Mouse (Mus musculus) MEL (cell line): Measurements from ENCODE around the gene Asb2. TPM values are rescaled to one million over a fixed set of nuclear protein-coding genes. Genes with fewer than 3 reads are reported as not detected.

ENCODE experiments used
- DNase-seq: peaks from one replicate; pipeline ENCODE4 v3.0.0; 2011; ENCODE audit warnings: low read depth, low spot score
- H3K27ac ChIP-seq: 2 replicates; pipeline ENCODE4 v1.5.1; 2012; ENCODE audit warnings: low read depth, mild to moderate bottlenecking, control low read depth, low read length, moderate library complexity; ENCODE audit not compliant: control insufficient read depth
- H3K27me3 ChIP-seq, 2 experiments: fragments of 150-350 bp in 1 of 2; sonication (generic) in 1 of 2; 2 replicates each; pipeline ENCODE4 v1.6.1; 2012; ENCODE audit warnings: low read length in 2 of 2, mild to moderate bottlenecking in 2 of 2, improper control_type of control experiment in 1 of 2, moderate library complexity in 1 of 2; ENCODE audit not compliant: insufficient read depth in 2 of 2, control insufficient read depth in 1 of 2
- H3K36me3 ChIP-seq, 2 experiments: 2 replicates each; pipeline ENCODE4 v1.6.1; 2012 to 2014; ENCODE audit warnings: low read length in 2 of 2, improper control_type of control experiment in 1 of 2, inconsistent platforms in 1 of 2, mild to moderate bottlenecking in 1 of 2; ENCODE audit not compliant: insufficient read depth in 2 of 2, control insufficient read depth in 1 of 2
- H3K4me1 ChIP-seq, 2 experiments: fragments of 150-350 bp in 1 of 2; sonication (generic) in 1 of 2; 2 replicates each; pipeline ENCODE4 v1.6.1; 2012; ENCODE audit warnings: low read length in 2 of 2, improper control_type of control experiment in 1 of 2, mild to moderate bottlenecking in 1 of 2; ENCODE audit not compliant: insufficient read depth in 2 of 2, control insufficient read depth in 1 of 2
- H3K4me3 ChIP-seq, 2 experiments: fragments of 150-350 bp in 1 of 2; sonication (generic) in 1 of 2; 2 replicates each; pipeline ENCODE4 v1.5.1; 2012; ENCODE audit warnings: low read depth in 2 of 2, low read length in 2 of 2, mild to moderate bottlenecking in 2 of 2, moderate library complexity in 2 of 2, control low read depth in 1 of 2, improper control_type of control experiment in 1 of 2; ENCODE audit not compliant: control insufficient read depth in 1 of 2, insufficient read depth in 1 of 2
- H3K79me2 ChIP-seq: 2 replicates; pipeline ENCODE4 v1.6.1; 2012; ENCODE audit warnings: mild to moderate bottlenecking, low read length, moderate library complexity; ENCODE audit not compliant: control insufficient read depth, poor library complexity, insufficient read depth
- H3K9ac ChIP-seq: 2 replicates; pipeline ENCODE4 v1.6.1; 2012; ENCODE audit warnings: low read depth, mild to moderate bottlenecking, control low read depth, low read length, moderate library complexity; ENCODE audit not compliant: control insufficient read depth, poor library complexity, severe bottlenecking
- H3K9me3 ChIP-seq: fragments of 150-350 bp; sonication (generic); replicated peaks from 2 replicates; pipeline ENCODE4 v1.6.1; 2012; ENCODE audit warnings: mild to moderate bottlenecking, low read length, improper control_type of control experiment, moderate library complexity; ENCODE audit not compliant: insufficient read depth
- CHD1 ChIP-seq: IDR thresholded peaks from 2 replicates; pipeline ENCODE4 v1.6.1; 2012; ENCODE audit warnings: low read depth, mild to moderate bottlenecking, inconsistent platforms, low read length, improper control_type of control experiment
- ELF1 ChIP-seq: IDR thresholded peaks from 2 replicates; pipeline ENCODE4 v1.6.1; 2014; ENCODE audit warnings: low read depth, mild to moderate bottlenecking, inconsistent platforms, low read length, improper control_type of control experiment, moderate library complexity
- EP300 ChIP-seq, 2 experiments: IDR thresholded peaks; 2 replicates each; pipeline ENCODE4 v1.6.1; 2011; ENCODE audit warnings: improper control_type of control experiment in 2 of 2, low read length in 2 of 2, low read depth in 1 of 2, mild to moderate bottlenecking in 1 of 2
- GABPA ChIP-seq: IDR thresholded peaks from 2 replicates; pipeline ENCODE4 v1.6.1; 2012; ENCODE audit warnings: low read depth, mild to moderate bottlenecking, inconsistent platforms, low read length, improper control_type of control experiment, moderate library complexity
- GATA1 ChIP-seq: IDR thresholded peaks from 2 replicates; pipeline ENCODE4 v1.6.1; 2011; ENCODE audit warnings: low read depth, low read length, improper control_type of control experiment
- JUND ChIP-seq: IDR thresholded peaks from 2 replicates; pipeline ENCODE4 v1.6.1; 2011; ENCODE audit warnings: low read depth, mild to moderate bottlenecking, improper control_type of control experiment, low read length
- KAT2A ChIP-seq: conservative IDR thresholded peaks from 2 replicates; pipeline ENCODE4 v1.6.1; 2012; ENCODE audit warnings: low read depth, low read length, improper control_type of control experiment, inconsistent platforms
- MAX ChIP-seq: IDR thresholded peaks from 2 replicates; pipeline ENCODE4 v1.6.1; 2011; ENCODE audit warnings: low read length, improper control_type of control experiment
- MXI1 ChIP-seq: IDR thresholded peaks from 2 replicates; pipeline ENCODE4 v1.6.1; 2011; ENCODE audit warnings: mild to moderate bottlenecking, low read depth, low read length, improper control_type of control experiment
- MYC ChIP-seq: IDR thresholded peaks from 2 replicates; pipeline ENCODE4 v1.6.1; 2011; ENCODE audit warnings: low read depth, mild to moderate bottlenecking, low read length, improper control_type of control experiment, moderate library complexity
- NELFE ChIP-seq: IDR thresholded peaks from 2 replicates; pipeline ENCODE4 v1.6.1; 2011; ENCODE audit warnings: low read depth, low read length, improper control_type of control experiment
- POLR2AphosphoS5 ChIP-seq: IDR thresholded peaks from 2 replicates; pipeline ENCODE4 v1.6.1; 2012; ENCODE audit warnings: low read depth, borderline replicate concordance, mild to moderate bottlenecking, inconsistent platforms, low read length, moderate library complexity, mixed read lengths
- RAD21 ChIP-seq: IDR thresholded peaks from 2 replicates; pipeline ENCODE4 v1.6.1; 2011; ENCODE audit warnings: mild to moderate bottlenecking, low read depth, low read length, improper control_type of control experiment
- RCOR1 ChIP-seq: IDR thresholded peaks from 2 replicates; pipeline ENCODE4 v1.6.1; 2012; ENCODE audit warnings: low read depth, mild to moderate bottlenecking, inconsistent platforms, low read length, improper control_type of control experiment
- SMC3 ChIP-seq: IDR thresholded peaks from 2 replicates; pipeline ENCODE4 v1.6.1; 2011; ENCODE audit warnings: low read depth, low read length, improper control_type of control experiment
- USF1 ChIP-seq: IDR thresholded peaks from 2 replicates; pipeline ENCODE4 v1.6.1; 2014; ENCODE audit warnings: low read depth, mild to moderate bottlenecking, inconsistent platforms, low read length, improper control_type of control experiment, moderate library complexity
- ZC3H11A ChIP-seq: IDR thresholded peaks from 2 replicates; pipeline ENCODE4 v1.6.1; 2012; ENCODE audit warnings: low read depth, mild to moderate bottlenecking, inconsistent platforms, low read length, improper control_type of control experiment
- polyA plus RNA-seq, 2 experiments: library from polyadenylated mRNA; stranded (reverse) in 1 of 2; unstranded in 1 of 2; fragments of >175 nt in 1 of 2; fragments of >200 nt in 1 of 2; gene quantifications; 2 replicates each; pipeline versions ENCODE4 v1.2.1 to v1.2.4; 2012; ENCODE audit warnings: low replicate concordance in 2 of 2, low read depth in 1 of 2; ENCODE audit not compliant: insufficient read length in 2 of 2, insufficient read depth in 1 of 2, missing spikeins in 1 of 2
- total RNA-seq: library from RNA; depleted of rRNA; stranded (reverse); fragments of 300-350 nt; gene quantifications from 2 replicates; pipeline ENCODE4 v1.2.3, GENCODE M21; 2012

The Asb2 gene
- total and polyA plus RNA-seq, 3 experiments = 0.18 TPM; not detected in 2

DNA sequence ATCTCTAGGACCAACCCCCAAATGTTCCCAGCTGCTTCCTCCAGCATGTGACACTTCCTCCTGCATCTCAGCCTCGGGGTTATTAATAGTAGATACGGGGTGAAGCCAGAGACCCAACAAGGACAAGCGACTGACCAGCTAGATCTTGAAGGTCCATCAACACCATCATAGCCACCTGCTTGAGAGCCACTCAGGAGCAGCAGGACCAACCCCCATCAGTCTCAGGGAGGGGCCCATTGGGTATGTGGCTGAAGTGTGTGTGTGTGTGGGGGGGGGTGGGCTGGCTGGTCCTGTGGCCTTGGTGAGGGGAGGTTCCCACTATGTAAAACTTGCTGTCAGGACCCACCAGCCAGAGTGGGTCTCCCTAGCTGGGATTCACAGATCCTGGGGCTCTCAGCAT is 19.0 kb downstream of the Asb2 start (continued):
- TF ChIP-seq ZC3H11A = no peak

GRCm38 (mm10) chr12:103333426-103333825 is 22.4 kb downstream of the Asb2 start:
- Histone ChIP-seq H3K9ac (no peak overlapping the region), H3K9me3 (no peaks in the 10 kb centered on the region), H3K79me2 (no peaks in the 10 kb centered on the region), H3K36me3 (peaks cover 0 to 3% of the 10 kb centered on the region in 2 experiments; a peak in 2 of 4 replicates), H3K4me1 (peaks cover 0 to 12% of the 10 kb centered on the region in 2 experiments; a peak in 2 of 4 replicates), H3K27me3 (peaks cover 0 to 3% of the 10 kb centered on the region in 2 experiments; a peak in 1 of 4 replicates), H3K4me3 (no peak overlapping the region), H3K27ac (no peak overlapping the region)
- DNase-seq = no peak
- TF ChIP-seq KAT2A (no peak), MXI1 (no peak), GATA1 (no peak), MAX (no peak), POLR2AphosphoS5 (no peak), RAD21 (no peak), RCOR1 (no peak), CHD1 (no peak), GABPA (no peak), USF1 (no peak), JUND (no peak)

- Histone ChIP-seq H3K4me3 (no peak overlapping the region), H3K4me1 (peaks cover 0 to 12% of the 10 kb centered on the region in 2 experiments; a peak in 2 of 4 replicates), H3K9me3 (no peaks in the 10 kb centered on the region), H3K27me3 (peaks cover 0 to 3% of the 10 kb centered on the region in 2 experiments; a peak in 1 of 4 replicates), H3K79me2 (no peaks in the 10 kb centered on the region), H3K36me3 (peaks cover 0 to 3% of the 10 kb centered on the region in 2 experiments; a peak in 2 of 4 replicates), H3K9ac (no peak overlapping the region), H3K27ac (no peak overlapping the region)
- peak; percentile 82 for DNase-seq
- TF ChIP-seq POLR2AphosphoS5 = no peak
- peak; percentile 29; the same call in 1 of the 2 replicates for TF ChIP-seq ELF1
- no peak for TF ChIP-seq MYC
- TF ChIP-seq RCOR1 = peak; percentile 64
- TF ChIP-seq GATA1 = peak; percentile 63
- TF ChIP-seq NELFE = no peak
- 0 out of 2 replicates have a peak, but pooled peaks have one; percentile 3 for TF ChIP-seq SMC3
- TF ChIP-seq EP300 (IDR thresholded peaks at IDR 0.05; ENCODE audit: low read depth in 1 of 2, low read length in 2 of 2) = peak; percentile 44 to 79; a peak in 2 of 4 replicates
Observed at GRCm38 (mm10) chr12:103332879-103333278, 22.9 kb downstream of the Asb2 start.
